Mouse (Mus musculus): Measurements from ENCODE around the gene Cdk8. TPM values are rescaled to one million over a fixed set of nuclear protein-coding genes. Genes with fewer than 3 reads are reported as not detected.

Cdk8 gene
- polyA plus RNA-seq, 1 experiment from 2014 or later = 24.0 TPM

DNA sequence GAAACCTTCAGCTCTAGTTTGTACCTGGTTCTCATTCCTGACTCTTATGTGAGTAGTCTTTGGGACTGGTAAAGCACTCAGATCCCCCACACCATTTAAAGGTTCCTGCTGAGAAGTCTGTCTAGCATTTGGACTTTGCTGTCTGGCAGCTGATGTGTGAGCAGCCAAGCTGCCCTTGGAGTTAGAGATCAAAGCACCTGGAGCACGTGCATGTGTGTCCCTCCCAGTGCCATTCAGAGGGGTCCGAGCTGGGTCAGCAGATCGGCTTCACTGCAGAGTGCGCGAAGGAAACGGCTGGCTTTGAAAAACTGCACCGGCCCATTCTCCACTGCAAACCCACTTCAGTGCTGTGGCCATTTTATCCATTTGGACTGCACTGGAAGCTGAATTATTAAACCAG, 58.9 kb downstream of the Cdk8 start:
- no peaks in the 10 kb centered on the region for H3K4me1 ChIP-seq (ENCODE audit: control insufficient read depth, insufficient read depth, low read length)
- 81% methylated on average over 7 of the region's 7 CpGs for WGBS (ENCODE audit: insufficient replicate concordance)
- H3K27me3 ChIP-seq (ENCODE audit: control insufficient read depth, insufficient read depth, low read length) = no peaks in the 10 kb centered on the region
- no peak for ATAC-seq (replicated peaks; ENCODE audit: insufficient number of reproducible peaks, low FRiP score, low TSS enrichment)
- H3K9me3 ChIP-seq (replicated peaks; ENCODE audit: control insufficient read depth, low read length) = no peaks in the 10 kb centered on the region
- no peak overlapping the region for H3K4me3 ChIP-seq (ENCODE audit: low read depth, low read length)
- H3K9ac ChIP-seq (ENCODE audit: low read depth, low read length) = no peak overlapping the region
- H3K36me3 ChIP-seq (ENCODE audit: control insufficient read depth, insufficient read depth, low read length) = peaks cover 8% of the 10 kb centered on the region
- H3K27ac ChIP-seq (ENCODE audit: low read depth, low read length) = no peak overlapping the region
- H3K4me2 ChIP-seq = no peak overlapping the region

DNA sequence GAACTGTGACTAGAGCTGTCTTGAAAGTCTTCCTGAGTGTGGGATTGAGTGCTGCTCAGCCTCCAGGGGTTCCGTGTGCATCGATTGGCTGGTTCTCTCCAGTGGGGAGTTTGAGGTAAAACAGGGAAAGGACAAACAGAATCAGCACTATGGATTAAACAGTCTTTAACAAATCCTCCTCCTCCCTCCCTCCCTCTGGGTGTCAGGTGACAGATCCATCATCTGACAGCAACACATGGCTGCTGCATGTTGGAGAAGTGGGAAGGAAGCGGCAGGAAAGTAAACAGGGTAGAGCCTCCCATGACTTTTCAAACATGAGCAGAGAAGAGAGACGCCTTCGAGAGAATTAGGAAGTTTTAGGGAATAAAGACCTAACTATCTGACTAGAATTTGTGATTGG, 59.4 kb downstream of the Cdk8 start:
- H3K4me1 ChIP-seq (ENCODE audit: control insufficient read depth, insufficient read depth, low read length) = no peaks in the 10 kb centered on the region
- no peaks in the 10 kb centered on the region for H3K27me3 ChIP-seq (ENCODE audit: control insufficient read depth, insufficient read depth, low read length)
- H3K4me2 ChIP-seq = no peak overlapping the region
- no peak overlapping the region for H3K9ac ChIP-seq (ENCODE audit: low read depth, low read length)
- H3K36me3 ChIP-seq (ENCODE audit: control insufficient read depth, insufficient read depth, low read length) = peaks cover 8% of the 10 kb centered on the region
- H3K27ac ChIP-seq (ENCODE audit: low read depth, low read length) = no peak overlapping the region
- WGBS (ENCODE audit: insufficient replicate concordance) = 77% methylated on average over 5 of the region's 5 CpGs
- no peak overlapping the region for H3K4me3 ChIP-seq (ENCODE audit: low read depth, low read length)
- ATAC-seq (replicated peaks; ENCODE audit: insufficient number of reproducible peaks, low FRiP score, low TSS enrichment) = no peak
- H3K9me3 ChIP-seq (replicated peaks; ENCODE audit: control insufficient read depth, low read length) = no peaks in the 10 kb centered on the region

DNA sequence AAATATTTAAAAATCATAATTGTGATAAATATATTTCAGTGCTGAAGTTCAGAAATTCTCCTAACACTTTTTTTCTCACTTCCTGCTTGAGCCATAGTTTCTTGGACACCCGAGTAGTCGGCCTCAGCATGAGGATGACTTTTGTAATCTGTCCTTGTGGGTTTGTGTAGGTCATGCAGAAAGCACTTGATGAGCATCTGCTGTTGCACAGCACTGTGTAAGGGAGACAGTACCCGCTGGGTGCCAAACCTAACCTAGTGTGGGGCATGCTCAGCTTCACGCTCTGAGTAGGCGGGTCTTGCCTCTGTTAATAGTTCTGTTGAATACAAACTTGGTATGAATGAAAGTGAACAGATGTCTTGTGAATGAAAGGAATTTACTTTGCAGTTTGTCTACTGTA, 60.5 kb downstream of the Cdk8 start:
- 88% methylated on average over 5 of the region's 5 CpGs for WGBS (ENCODE audit: insufficient replicate concordance)
- Histone ChIP-seq H3K36me3 (ENCODE audit: control insufficient read depth, insufficient read depth, low read length) (peaks cover 4% of the 10 kb centered on the region), H3K27ac (ENCODE audit: low read depth, low read length) (no peak overlapping the region), H3K4me3 (ENCODE audit: low read depth, low read length) (no peak overlapping the region), H3K9me3 (replicated peaks; ENCODE audit: control insufficient read depth, low read length) (no peaks in the 10 kb centered on the region), H3K4me1 (ENCODE audit: control insufficient read depth, insufficient read depth, low read length) (no peaks in the 10 kb centered on the region), H3K4me2 (no peak overlapping the region), H3K9ac (ENCODE audit: low read depth, low read length) (no peak overlapping the region), H3K27me3 (ENCODE audit: control insufficient read depth, insufficient read depth, low read length) (no peaks in the 10 kb centered on the region)
- ATAC-seq (replicated peaks; ENCODE audit: insufficient number of reproducible peaks, low FRiP score, low TSS enrichment) = no peak

DNA sequence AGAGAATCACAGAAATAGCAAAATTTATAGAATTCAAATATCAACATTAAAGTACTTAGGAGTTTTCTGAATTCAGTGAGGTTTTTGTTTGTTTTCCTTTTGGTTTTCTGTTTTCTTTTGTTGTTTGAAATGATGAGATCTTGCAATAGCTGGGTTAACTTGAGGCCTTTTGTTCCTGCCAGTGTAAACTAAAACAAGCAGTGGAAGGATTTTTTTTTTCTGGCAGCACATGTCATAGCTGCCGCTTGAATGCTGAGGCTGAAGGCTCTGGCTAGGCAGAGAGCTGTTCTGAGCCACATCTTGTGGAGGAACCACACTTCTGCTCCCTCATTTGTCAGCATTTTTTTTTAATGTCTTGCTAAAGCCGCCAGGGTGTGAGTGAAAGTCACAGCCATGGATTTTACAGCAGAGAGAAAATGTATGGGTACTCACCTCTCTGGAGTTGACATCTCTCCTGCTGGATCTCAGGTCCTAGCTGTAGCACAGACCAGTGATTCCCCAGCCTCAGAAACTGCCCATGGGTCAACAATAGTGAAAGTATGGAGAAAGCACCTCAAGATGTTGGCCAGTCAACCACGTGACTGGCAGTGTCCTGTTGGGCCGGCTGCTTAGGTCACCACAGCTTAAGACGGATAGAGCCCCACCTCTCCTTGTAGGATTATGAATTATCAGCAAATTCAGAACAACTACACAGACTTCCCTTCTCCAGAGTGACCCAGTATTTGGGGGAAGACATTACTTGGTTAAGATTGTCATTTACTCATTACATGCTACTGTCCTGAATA, 62.1 kb downstream of the Cdk8 start:
- Histone ChIP-seq H3K4me3 (ENCODE audit: low read depth, low read length) (no peak overlapping the region), H3K9ac (ENCODE audit: low read depth, low read length) (no peak overlapping the region), H3K36me3 (ENCODE audit: control insufficient read depth, insufficient read depth, low read length) (peaks cover 10% of the 10 kb centered on the region), H3K4me1 (ENCODE audit: control insufficient read depth, insufficient read depth, low read length) (no peaks in the 10 kb centered on the region), H3K27me3 (ENCODE audit: control insufficient read depth, insufficient read depth, low read length) (no peaks in the 10 kb centered on the region), H3K4me2 (no peak overlapping the region), H3K27ac (ENCODE audit: low read depth, low read length) (no peak overlapping the region), H3K9me3 (replicated peaks; ENCODE audit: control insufficient read depth, low read length) (no peaks in the 10 kb centered on the region)
- WGBS (ENCODE audit: insufficient replicate concordance) = 85% methylated on average over 5 of the region's 5 CpGs
- ATAC-seq (replicated peaks; ENCODE audit: insufficient number of reproducible peaks, low FRiP score, low TSS enrichment) = no peak

DNA sequence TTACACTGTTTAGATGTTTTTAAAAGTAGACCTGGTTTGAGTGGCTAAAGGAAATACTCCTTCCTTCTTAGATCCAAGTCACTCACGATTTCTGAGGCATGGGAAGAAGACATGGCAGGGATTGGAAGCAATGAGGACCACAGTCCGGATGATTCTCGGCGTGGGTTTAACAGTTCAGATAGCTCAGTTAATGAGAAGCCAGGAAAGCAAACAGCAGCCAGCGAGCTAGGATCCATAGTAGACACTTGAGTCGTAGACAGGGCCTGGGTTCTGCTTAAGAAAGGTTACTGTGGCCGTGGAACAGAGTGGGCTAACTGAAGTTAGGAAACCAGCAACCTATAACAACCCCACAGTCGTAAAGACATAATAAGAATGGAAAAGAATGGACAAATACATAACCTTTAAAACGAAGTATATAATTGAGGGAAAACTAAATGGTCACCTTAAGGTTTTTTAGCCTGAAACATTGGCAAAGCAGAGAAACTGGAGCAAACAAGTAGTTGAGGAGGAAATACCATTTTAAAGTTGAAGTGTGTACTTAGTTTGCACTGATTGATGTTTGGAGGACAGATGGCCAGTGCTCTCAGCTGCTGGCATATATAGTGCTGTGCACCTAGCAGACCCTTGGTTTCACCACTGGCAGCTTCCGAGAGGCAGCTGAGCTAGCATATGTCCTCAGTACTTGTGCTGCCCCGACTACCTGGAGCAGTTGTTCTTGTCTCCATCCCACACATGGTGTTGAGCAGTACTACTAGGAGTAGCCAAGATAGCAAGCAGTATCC, 63.1 kb downstream of the Cdk8 start:
- H3K36me3 ChIP-seq (ENCODE audit: control insufficient read depth, insufficient read depth, low read length) = peaks cover 17% of the 10 kb centered on the region
- H3K27me3 ChIP-seq (ENCODE audit: control insufficient read depth, insufficient read depth, low read length) = no peaks in the 10 kb centered on the region
- H3K9ac ChIP-seq (ENCODE audit: low read depth, low read length) = no peak overlapping the region
- no peak overlapping the region for H3K27ac ChIP-seq (ENCODE audit: low read depth, low read length)
- 91% methylated on average over 11 of the region's 11 CpGs for WGBS (ENCODE audit: insufficient replicate concordance)
- H3K4me1 ChIP-seq (ENCODE audit: control insufficient read depth, insufficient read depth, low read length) = no peaks in the 10 kb centered on the region
- H3K4me3 ChIP-seq (ENCODE audit: low read depth, low read length) = no peak overlapping the region
- H3K4me2 ChIP-seq = no peak overlapping the region
- no peaks in the 10 kb centered on the region for H3K9me3 ChIP-seq (replicated peaks; ENCODE audit: control insufficient read depth, low read length)
- ATAC-seq (replicated peaks; ENCODE audit: insufficient number of reproducible peaks, low FRiP score, low TSS enrichment) = no peak

DNA sequence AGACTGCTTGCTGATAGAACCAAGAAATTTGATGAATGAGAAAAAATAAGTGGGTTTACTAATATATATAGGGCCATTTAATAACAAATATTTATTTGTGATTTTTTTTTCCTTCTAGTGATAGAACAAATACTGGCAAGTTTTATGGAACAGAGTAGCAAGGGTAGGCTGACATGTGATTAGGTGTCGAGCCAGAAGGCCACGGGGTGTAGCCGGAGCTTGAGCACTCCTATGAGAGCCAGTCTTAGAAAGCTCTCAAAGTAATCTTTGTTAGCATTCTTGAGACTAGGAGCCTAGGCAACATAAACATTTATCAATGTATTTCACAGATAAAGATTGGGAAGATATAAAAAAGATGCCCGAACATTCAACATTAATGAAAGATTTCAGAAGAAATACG, 63.8 kb downstream of the Cdk8 start:
- Histone ChIP-seq H3K4me1 (ENCODE audit: control insufficient read depth, insufficient read depth, low read length) (no peaks in the 10 kb centered on the region), H3K4me2 (no peak overlapping the region), H3K27me3 (ENCODE audit: control insufficient read depth, insufficient read depth, low read length) (no peaks in the 10 kb centered on the region), H3K9me3 (replicated peaks; ENCODE audit: control insufficient read depth, low read length) (no peaks in the 10 kb centered on the region), H3K4me3 (ENCODE audit: low read depth, low read length) (no peak overlapping the region), H3K27ac (ENCODE audit: low read depth, low read length) (no peak overlapping the region), H3K9ac (ENCODE audit: low read depth, low read length) (no peak overlapping the region), H3K36me3 (ENCODE audit: control insufficient read depth, insufficient read depth, low read length) (peaks cover 20% of the 10 kb centered on the region)
- ATAC-seq (replicated peaks; ENCODE audit: insufficient number of reproducible peaks, low FRiP score, low TSS enrichment) = no peak
- 89% methylated on average over 5 of the region's 5 CpGs for WGBS (ENCODE audit: insufficient replicate concordance)

DNA sequence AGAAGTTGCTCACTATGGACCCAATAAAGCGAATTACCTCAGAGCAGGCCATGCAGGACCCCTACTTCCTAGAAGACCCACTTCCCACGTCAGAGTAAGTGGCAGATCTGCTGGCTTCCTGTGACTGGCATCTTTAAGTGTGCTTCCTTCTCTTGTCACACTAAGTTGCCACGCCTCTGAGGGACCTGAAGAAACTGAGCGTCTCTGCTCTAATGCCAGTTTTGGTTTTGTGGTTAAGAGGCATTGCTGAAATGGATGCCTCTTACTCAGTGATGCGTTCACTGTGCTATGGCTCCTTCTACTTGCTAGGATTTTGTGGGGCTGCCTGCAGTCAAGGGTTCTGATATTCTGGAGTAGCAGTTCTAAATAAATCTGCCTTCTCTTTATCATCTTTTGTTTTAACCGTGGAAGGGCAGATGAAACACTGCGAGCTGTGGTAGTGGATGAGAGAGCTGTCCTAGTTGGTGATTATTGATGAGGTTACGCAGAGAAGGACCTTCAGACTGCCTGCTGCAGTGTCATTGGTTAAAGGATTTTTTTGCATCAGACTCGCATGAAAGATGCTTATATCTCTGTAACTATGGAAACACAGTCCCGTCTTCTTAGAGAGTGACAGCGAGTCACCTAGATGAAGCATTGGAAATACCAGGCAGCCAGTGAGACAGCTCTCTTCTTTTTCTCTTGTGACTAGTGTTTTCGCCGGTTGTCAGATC, 67.9 kb downstream of the Cdk8 start:
- no peaks in the 10 kb centered on the region for H3K4me1 ChIP-seq (ENCODE audit: control insufficient read depth, insufficient read depth, low read length)
- H3K4me2 ChIP-seq = no peak overlapping the region
- H3K27me3 ChIP-seq (ENCODE audit: control insufficient read depth, insufficient read depth, low read length) = no peaks in the 10 kb centered on the region
- H3K4me3 ChIP-seq (ENCODE audit: low read depth, low read length) = no peak overlapping the region
- H3K27ac ChIP-seq (ENCODE audit: low read depth, low read length) = no peak overlapping the region
- 88% methylated on average over 13 of the region's 13 CpGs for WGBS (ENCODE audit: insufficient replicate concordance)
- no peak overlapping the region for H3K9ac ChIP-seq (ENCODE audit: low read depth, low read length)
- H3K36me3 ChIP-seq (ENCODE audit: control insufficient read depth, insufficient read depth, low read length) = peaks cover 21% of the 10 kb centered on the region
- no peak for ATAC-seq (replicated peaks; ENCODE audit: insufficient number of reproducible peaks, low FRiP score, low TSS enrichment)
- H3K9me3 ChIP-seq (replicated peaks; ENCODE audit: control insufficient read depth, low read length) = no peaks in the 10 kb centered on the region

DNA sequence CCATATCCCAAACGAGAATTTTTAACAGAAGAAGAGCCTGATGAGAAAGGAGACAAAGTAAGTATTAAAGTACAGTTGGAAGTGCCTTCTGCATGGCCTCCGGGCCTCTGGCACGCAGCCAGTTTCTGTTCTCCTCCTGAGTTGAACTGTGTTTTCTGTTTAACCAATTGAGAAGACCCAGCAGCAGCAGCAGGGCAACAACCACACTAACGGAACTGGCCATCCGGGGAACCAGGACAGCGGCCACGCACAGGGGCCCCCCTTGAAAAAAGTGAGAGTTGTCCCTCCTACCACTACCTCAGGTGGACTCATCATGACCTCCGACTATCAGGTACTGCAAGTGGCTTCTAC, 68.5 kb downstream of the Cdk8 start:
- Histone ChIP-seq H3K27ac (ENCODE audit: low read depth, low read length) (no peak overlapping the region), H3K9me3 (replicated peaks; ENCODE audit: control insufficient read depth, low read length) (no peaks in the 10 kb centered on the region), H3K36me3 (ENCODE audit: control insufficient read depth, insufficient read depth, low read length) (peaks cover 21% of the 10 kb centered on the region), H3K4me1 (ENCODE audit: control insufficient read depth, insufficient read depth, low read length) (no peaks in the 10 kb centered on the region), H3K4me2 (no peak overlapping the region), H3K27me3 (ENCODE audit: control insufficient read depth, insufficient read depth, low read length) (no peaks in the 10 kb centered on the region), H3K9ac (ENCODE audit: low read depth, low read length) (no peak overlapping the region), H3K4me3 (ENCODE audit: low read depth, low read length) (no peak overlapping the region)
- 94% methylated on average over 8 of the region's 8 CpGs for WGBS (ENCODE audit: insufficient replicate concordance)
- no peak for ATAC-seq (replicated peaks; ENCODE audit: insufficient number of reproducible peaks, low FRiP score, low TSS enrichment)
